Mouse (Mus musculus): ENCODE results near the gene Mcm3. TPM values are rescaled to one million over a fixed set of nuclear protein-coding genes. Genes with fewer than 3 reads are reported as not detected.
"Not testable (repeated sequence)": the region's sequence is repeated elsewhere in the genome, so short reads cannot be mapped to it uniquely, and the experiment has no call there.

Mcm3 gene
- total RNA-seq, 2 experiments from 2014 or later: 1.9 to 2.8 TPM

- DNase-seq (ENCODE audit: low spot score in 2 of 2): no peak
Observed at GRCm38 (mm10) chr1:20814521-20814920, 5.6 kb downstream of the Mcm3 start.

GRCm38 (mm10) chr1:20804526-20804925 lies 15.6 kb downstream of the Mcm3 start:
- no peak for DNase-seq (ENCODE audit: low spot score in 2 of 2)

GRCm38 (mm10) chr1:20801682-20802390 lies 18.3 kb downstream of the Mcm3 start:
- DNase-seq (ENCODE audit: low spot score in 2 of 2): peak; percentile 43 to 48

- no peak for DNase-seq (ENCODE audit: low spot score in 2 of 2)
Observed at GRCm38 (mm10) chr1:20801275-20801674, 18.8 kb downstream of the Mcm3 start.

GRCm38 (mm10) chr1:20795178-20795577 lies 24.9 kb downstream of the Mcm3 start:
- no peak for DNase-seq (ENCODE audit: low spot score in 2 of 2)

- no peak for DNase-seq (ENCODE audit: low spot score in 2 of 2)
Observed at GRCm38 (mm10) chr1:20794760-20795159, 25.4 kb downstream of the Mcm3 start.

GRCm38 (mm10) chr1:20791414-20791813 lies 28.7 kb downstream of the Mcm3 start:
- no peak for DNase-seq (ENCODE audit: low spot score in 2 of 2)

- not testable (repeated sequence) for DNase-seq (ENCODE audit: low spot score in 2 of 2)
Observed at GRCm38 (mm10) chr1:20790517-20790916, 29.6 kb downstream of the Mcm3 start, which contains the start of gene Il17f. TSS of gene Il17f (minus strand) at chr1:20790617.

- no peak for DNase-seq (ENCODE audit: low spot score in 2 of 2)
Observed at GRCm38 (mm10) chr1:20788419-20788818, 31.7 kb downstream of the Mcm3 start.

GRCm38 (mm10) chr1:20787046-20787445 lies 33.1 kb downstream of the Mcm3 start:
- no peak for DNase-seq (ENCODE audit: low spot score in 2 of 2)

- no peak for DNase-seq (ENCODE audit: low spot score in 2 of 2)
Observed at GRCm38 (mm10) chr1:20778366-20778765, 41.7 kb downstream of the Mcm3 start.

- not testable (repeated sequence) for DNase-seq (ENCODE audit: low spot score in 2 of 2)
Observed at GRCm38 (mm10) chr1:20774026-20774730, 45.9 kb downstream of the Mcm3 start.

- DNase-seq (ENCODE audit: low spot score in 2 of 2): no peak
Observed at GRCm38 (mm10) chr1:20766526-20766925, 53.6 kb downstream of the Mcm3 start.

GRCm38 (mm10) chr1:20761411-20761810 lies 58.7 kb downstream of the Mcm3 start:
- no peak for DNase-seq (ENCODE audit: low spot score in 2 of 2)

GRCm38 (mm10) chr1:20760331-20760730 lies 59.8 kb downstream of the Mcm3 start:
- DNase-seq (ENCODE audit: low spot score in 2 of 2): no peak

- DNase-seq (ENCODE audit: low spot score in 2 of 2): peak; percentile 57 to 71
Observed at GRCm38 (mm10) chr1:20759799-20760198, 60.3 kb downstream of the Mcm3 start.

- no peak for DNase-seq (ENCODE audit: low spot score in 2 of 2)
Observed at GRCm38 (mm10) chr1:20757586-20757985, 62.5 kb downstream of the Mcm3 start.

GRCm38 (mm10) chr1:20754439-20754838 lies 65.7 kb downstream of the Mcm3 start:
- no peak for DNase-seq (ENCODE audit: low spot score in 2 of 2)

Data from left cerebral cortex, adult 18-20 months (tissue).